Mouse (Mus musculus) limb, embryonic 13.5 days (tissue): ENCODE data around the gene Capn15. TPM values are rescaled to one million over a fixed set of nuclear protein-coding genes. Genes with fewer than 3 reads are reported as not detected.

ENCODE experiments used
- ATAC-seq: fragments of 200-750 bp; cut with Nextera tagmentation; 2 replicates; pipeline ENCODE4 v1.8.0; 2017; ENCODE audit warnings: low read depth, moderate number of reproducible peaks, moderate TSS enrichment; ENCODE audit not compliant: low FRiP score
- H3K27ac ChIP-seq: fragments of 300-500 bp; sonication (generic); 2 replicates; pipeline ENCODE4 v1.5.1; 2015; ENCODE audit warnings: inconsistent platforms, mild to moderate bottlenecking, moderate library complexity
- H3K27me3 ChIP-seq: fragments of 300-500 bp; sonication (generic); 2 replicates; pipeline ENCODE4 v1.6.1; 2015; ENCODE audit warnings: mild to moderate bottlenecking, inconsistent platforms
- H3K36me3 ChIP-seq: fragments of 300-500 bp; sonication (generic); 2 replicates; pipeline ENCODE4 v1.6.1; 2015; ENCODE audit warnings: inconsistent platforms, mild to moderate bottlenecking, moderate library complexity
- H3K4me1 ChIP-seq: fragments of 300-500 bp; sonication (generic); 2 replicates; pipeline ENCODE4 v1.6.1; 2015; ENCODE audit warnings: inconsistent platforms
- H3K4me2 ChIP-seq: fragments of 300-500 bp; sonication (generic); replicated peaks from 2 replicates; pipeline ENCODE4 v1.6.1; 2015; ENCODE audit warnings: inconsistent platforms, mild to moderate bottlenecking, moderate library complexity
- H3K4me3 ChIP-seq: fragments of 300-500 bp; sonication (generic); 2 replicates; pipeline ENCODE4 v1.5.1; 2015; ENCODE audit warnings: moderate library complexity, mild to moderate bottlenecking, inconsistent platforms
- H3K9ac ChIP-seq: fragments of 300-500 bp; sonication (generic); 2 replicates; pipeline ENCODE4 v1.6.1; 2015; ENCODE audit warnings: mild to moderate bottlenecking, inconsistent platforms
- H3K9me3 ChIP-seq: fragments of 300-500 bp; sonication (generic); 2 replicates; pipeline ENCODE4 v1.6.1; 2016; ENCODE audit warnings: inconsistent platforms
- WGBS: fragments of 180-500 bp; shearing (Covaris S2); methylation state at CpG from one replicate; pipeline ENCODE4 v1.1.7; 2015; 5-methylcytosine and 5-hydroxymethylcytosine counted together
- polyA plus RNA-seq: library from polyadenylated mRNA; unstranded; fragments of >200 nt; fragmentation: Nextera tagmentation; extraction: Ambion mirVana; gene quantifications from 2 replicates; pipeline ENCODE4 v1.2.1, GENCODE M21; 2015

Gene Capn15
- polyA plus RNA-seq, 1 experiment from 2014 or later, result 25.4 TPM

GRCm38 (mm10) chr17:25913186-25913876 lies 72.3 kb downstream of the Capn15 start:
- no peak overlapping the region for H3K27ac ChIP-seq
- no peaks in the 10 kb centered on the region for H3K9me3 ChIP-seq
- H3K4me1 ChIP-seq, result peaks cover 8% of the 10 kb centered on the region
- H3K4me2 ChIP-seq, result no peak overlapping the region
- H3K9ac ChIP-seq, result no peak overlapping the region
- no peak overlapping the region for H3K4me3 ChIP-seq
- H3K27me3 ChIP-seq, result no peaks in the 10 kb centered on the region
- H3K36me3 ChIP-seq, result peaks cover 15% of the 10 kb centered on the region
- no peak for ATAC-seq
- 85% methylated on average over 14 of the region's 14 CpGs for WGBS

GRCm38 (mm10) chr17:25911816-25912215 lies 73.8 kb downstream of the Capn15 start:
- Histone ChIP-seq H3K9me3 (no peaks in the 10 kb centered on the region), H3K4me3 (no peak overlapping the region), H3K4me2 (no peak overlapping the region), H3K27ac (no peak overlapping the region), H3K36me3 (peaks cover 11% of the 10 kb centered on the region), H3K27me3 (no peaks in the 10 kb centered on the region), H3K9ac (no peak overlapping the region), H3K4me1 (no peaks in the 10 kb centered on the region)
- WGBS, result 93% methylated on average over 4 of the region's 4 CpGs
- ATAC-seq, result no peak

Other genes with a start within 250 kb of the Capn15 start
- not detected in 2 replicates for gene Mslnl, start 249.8 kb downstream of the Capn15 start, polyA plus RNA-seq
- gene Msln, start 231.4 kb downstream of the Capn15 start, polyA plus RNA-seq, result not detected in 2 replicates
- 25.5 and 25.7 TPM in 2 replicates for gene Narfl, start 212.0 kb downstream of the Capn15 start, polyA plus RNA-seq
- 85.1 and 98.6 TPM in 2 replicates for gene Haghl, start 200.1 kb downstream of the Capn15 start, polyA plus RNA-seq
- 0.27 and 0.31 TPM in 2 replicates for gene Ccdc78, start 199.2 kb downstream of the Capn15 start, polyA plus RNA-seq
- gene Fam173a, start 192.9 kb downstream of the Capn15 start, polyA plus RNA-seq, result 65.5 and 73.1 TPM in 2 replicates
- 2.2 TPM in 1 of 2 replicates, not detected in the other for gene AC134908.4, start 190.1 kb downstream of the Capn15 start, polyA plus RNA-seq
- gene Metrn, start 188.7 kb downstream of the Capn15 start, polyA plus RNA-seq, result 50.7 and 52.5 TPM in 2 replicates
- gene Fbxl16, start 176.7 kb downstream of the Capn15 start, polyA plus RNA-seq, result 2.2 and 2.8 TPM in 2 replicates
- gene Wdr24, start 162.2 kb downstream of the Capn15 start, polyA plus RNA-seq, result 25.2 and 27.7 TPM in 2 replicates
- 57.9 and 60.7 TPM in 2 replicates for gene Jmjd8, start 156.9 kb downstream of the Capn15 start, polyA plus RNA-seq
- 359 and 366 TPM in 2 replicates for gene Stub1, start 152.4 kb downstream of the Capn15 start, polyA plus RNA-seq
- gene Rhbdl1, start 148.5 kb downstream of the Capn15 start, polyA plus RNA-seq, result 1.4 and 1.6 TPM in 2 replicates
- gene Gm20683, start 144.0 kb downstream of the Capn15 start, polyA plus RNA-seq, result 1.5 and 1.9 TPM in 2 replicates
- 25.7 and 26.8 TPM in 2 replicates for gene Rhot2, start 140.9 kb downstream of the Capn15 start, polyA plus RNA-seq
- 24.9 and 26.2 TPM in 2 replicates for gene Wdr90, start 124.3 kb downstream of the Capn15 start, polyA plus RNA-seq
- gene Mcrip2, start 117.0 kb downstream of the Capn15 start, polyA plus RNA-seq, result 9.8 and 12.2 TPM in 2 replicates
- gene Mettl26, start 110.7 kb downstream of the Capn15 start, polyA plus RNA-seq, result 56.1 and 56.2 TPM in 2 replicates
- 0.41 and 0.57 TPM in 2 replicates for gene Wfikkn1, start 104.9 kb downstream of the Capn15 start, polyA plus RNA-seq
- gene Rab40c, start 66.1 kb downstream of the Capn15 start, polyA plus RNA-seq, result 33.4 and 37.6 TPM in 2 replicates
- gene Pigq, start 40.9 kb downstream of the Capn15 start, polyA plus RNA-seq, result 50.2 and 50.5 TPM in 2 replicates
- not detected in 2 replicates for gene Nhlrc4, start 40.8 kb downstream of the Capn15 start, polyA plus RNA-seq
- 0.19 and 0.31 TPM in 2 replicates for gene A930017K11Rik, start 33.2 kb downstream of the Capn15 start, polyA plus RNA-seq
- 19.5 and 20.5 TPM in 2 replicates for gene Rab11fip3, start 83.8 kb upstream of the Capn15 start, polyA plus RNA-seq
- 35.3 and 36.2 TPM in 2 replicates for gene Decr2, start 104.5 kb upstream of the Capn15 start, polyA plus RNA-seq
- gene Nme4, start 109.8 kb upstream of the Capn15 start, polyA plus RNA-seq, result 125 and 135 TPM in 2 replicates
- gene Tmem8, start 127.5 kb upstream of the Capn15 start, polyA plus RNA-seq, result 0.97 and 1.0 TPM in 2 replicates
- 193 and 199 TPM in 2 replicates for gene Mrpl28, start 137.7 kb upstream of the Capn15 start, polyA plus RNA-seq
- 11.3 and 12.1 TPM in 2 replicates for gene Axin1, start 152.9 kb upstream of the Capn15 start, polyA plus RNA-seq
- 0.25 and 0.91 TPM in 2 replicates for gene Pdia2, start 213.3 kb upstream of the Capn15 start, polyA plus RNA-seq
- gene Rgs11, start 217.2 kb upstream of the Capn15 start, polyA plus RNA-seq, result 7.0 and 7.8 TPM in 2 replicates
- 7.1 and 8.1 TPM in 2 replicates for gene Arhgdig, start 222.0 kb upstream of the Capn15 start, polyA plus RNA-seq